Mouse (Mus musculus) heart, postnatal 0 days (tissue): Measurements from ENCODE around the gene Adra1b. TPM values are rescaled to one million over a fixed set of nuclear protein-coding genes. Genes with fewer than 3 reads are reported as not detected.

ENCODE experiments used
- ATAC-seq: fragments of 200-750 bp; cut with Nextera tagmentation; 2 replicates; pipeline ENCODE4 v1.8.0; 2017; ENCODE audit warnings: low read depth, moderate number of reproducible peaks, moderate library complexity; ENCODE audit not compliant: insufficient read depth
- DNase-seq: peaks from one replicate; pipeline ENCODE4 v3.0.0-alpha.2; 2016; ENCODE audit warnings: low spot score
- H3K27ac ChIP-seq: fragments of 300-500 bp; sonication (generic); 2 replicates; pipeline ENCODE4 v1.5.1; 2014; ENCODE audit warnings: low read depth, mild to moderate bottlenecking
- H3K27me3 ChIP-seq: fragments of 300-500 bp; sonication (generic); 2 replicates; pipeline ENCODE4 v1.6.1; 2014; ENCODE audit warnings: low read length, mixed read lengths; ENCODE audit not compliant: control insufficient read depth, insufficient read depth
- H3K36me3 ChIP-seq: fragments of 300-500 bp; sonication (generic); replicated peaks from 2 replicates; pipeline ENCODE4 v1.6.1; 2014; ENCODE audit warnings: low read length, mixed read lengths; ENCODE audit not compliant: control insufficient read depth, insufficient read depth
- H3K4me1 ChIP-seq: fragments of 300-500 bp; sonication (generic); 2 replicates; pipeline ENCODE4 v1.6.1; 2014; ENCODE audit warnings: antibody characterized with exemption; ENCODE audit not compliant: control insufficient read depth, insufficient read depth
- H3K4me2 ChIP-seq: fragments of 300-500 bp; sonication (generic); 2 replicates; pipeline ENCODE4 v1.6.1; 2014; ENCODE audit warnings: low read depth, mild to moderate bottlenecking, low read length, moderate library complexity
- H3K4me3 ChIP-seq: fragments of 300-500 bp; sonication (generic); 2 replicates; pipeline ENCODE4 v1.5.1; 2014; ENCODE audit warnings: low read depth, low read length
- H3K9ac ChIP-seq: fragments of 300-500 bp; sonication (generic); replicated peaks from 2 replicates; pipeline ENCODE4 v1.6.1; 2014; ENCODE audit warnings: low read depth, low read length, mixed read lengths
- H3K9me3 ChIP-seq: fragments of 300-500 bp; sonication (generic); replicated peaks from 2 replicates; pipeline ENCODE4 v1.6.1; 2016; ENCODE audit warnings: low read length; ENCODE audit not compliant: control insufficient read depth
- CTCF ChIP-seq: IDR thresholded peaks from 2 replicates; pipeline ENCODE4 v1.5.1; 2016; ENCODE audit warnings: antibody characterized with exemption, control low read depth, low read depth
- EP300 ChIP-seq: IDR thresholded peaks from 2 replicates; pipeline ENCODE4 v1.6.1; 2016; ENCODE audit warnings: antibody characterized with exemption, low read depth
- WGBS: fragments of 180-500 bp; shearing (Covaris S2); extraction: QIAGEN DNeasy Blood & Tissue Kit; methylation state at CpG from one replicate; pipeline ENCODE4 v1.1.7; 2014; 5-methylcytosine and 5-hydroxymethylcytosine counted together
- polyA plus RNA-seq: library from polyadenylated mRNA; unstranded; fragments of >200 nt; fragmentation: Nextera tagmentation; extraction: Ambion mirVana; gene quantifications from 2 replicates; pipeline ENCODE4 v1.2.1, GENCODE M21; 2015
- total RNA-seq: library from RNA; depleted of rRNA; stranded (reverse); fragments of >200 nt; gene quantifications from 2 replicates; pipeline ENCODE4 v1.2.3, GENCODE M21; 2014; ENCODE audit warnings: low replicate concordance

Gene Adra1b
- total and polyA plus RNA-seq, 2 experiments from 2014 or later: 24.5 to 56.4 TPM

DNA sequence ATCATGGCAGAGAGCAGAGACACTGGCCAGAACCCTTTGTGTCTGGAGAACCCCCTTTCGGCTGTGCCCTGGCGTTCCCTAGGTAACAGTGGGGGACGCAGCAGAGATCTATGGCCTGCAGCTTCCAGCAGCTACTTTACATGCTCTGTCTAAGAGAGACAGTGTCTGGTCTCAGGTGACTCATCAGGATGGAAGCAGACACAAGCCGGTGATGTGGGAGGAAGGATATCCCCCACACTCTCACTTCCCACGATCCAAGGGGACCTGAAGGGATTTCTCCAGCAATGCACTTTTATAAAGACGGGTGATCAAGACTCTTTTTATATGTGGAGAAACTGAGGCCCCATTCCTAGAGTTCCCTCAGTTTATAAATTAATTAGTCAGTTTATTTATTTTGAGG lies 48.0 kb downstream of the Adra1b start:
- Histone ChIP-seq H3K4me1 (no peaks in the 10 kb centered on the region), H3K9ac (no peak overlapping the region), H3K9me3 (no peaks in the 10 kb centered on the region), H3K36me3 (no peaks in the 10 kb centered on the region), H3K4me2 (no peak overlapping the region), H3K27me3 (no peaks in the 10 kb centered on the region), H3K27ac (no peak overlapping the region), H3K4me3 (no peak overlapping the region)
- TF ChIP-seq EP300 (no peak), CTCF (no peak)
- DNase-seq (no peak), ATAC-seq (no peak)
- WGBS: 56% methylated on average over 6 of the region's 6 CpGs

DNA sequence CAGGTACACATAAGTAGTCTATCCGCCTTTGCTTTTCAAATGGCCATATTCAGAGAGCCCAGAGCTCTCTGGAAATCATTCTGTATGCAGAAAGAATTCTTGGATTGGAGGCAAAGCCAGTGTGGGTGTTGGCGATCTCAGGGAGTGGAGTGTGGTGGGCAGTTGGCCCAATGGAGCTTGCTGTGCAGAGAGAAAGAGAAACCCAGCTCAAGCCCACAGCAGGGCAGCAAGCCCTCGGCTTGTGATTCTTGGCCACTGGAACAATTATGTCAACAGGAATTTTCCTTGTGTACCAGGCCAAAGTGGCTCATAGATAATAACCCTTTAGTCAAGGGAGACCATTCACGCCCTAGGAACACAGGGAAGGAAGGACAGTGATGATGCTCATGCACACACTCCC lies 53.0 kb downstream of the Adra1b start:
- no peaks in the 10 kb centered on the region for H3K4me1 ChIP-seq
- DNase-seq: no peak
- no peak overlapping the region for H3K4me2 ChIP-seq
- H3K36me3 ChIP-seq: no peaks in the 10 kb centered on the region
- no peaks in the 10 kb centered on the region for H3K27me3 ChIP-seq
- H3K4me3 ChIP-seq: no peak overlapping the region
- ATAC-seq: no peak
- 67% methylated on average over 4 of the region's 4 CpGs for WGBS
- no peak overlapping the region for H3K9ac ChIP-seq
- TF ChIP-seq EP300: no peak
- no peak for TF ChIP-seq CTCF
- no peaks in the 10 kb centered on the region for H3K9me3 ChIP-seq
- H3K27ac ChIP-seq: no peak overlapping the region

DNA sequence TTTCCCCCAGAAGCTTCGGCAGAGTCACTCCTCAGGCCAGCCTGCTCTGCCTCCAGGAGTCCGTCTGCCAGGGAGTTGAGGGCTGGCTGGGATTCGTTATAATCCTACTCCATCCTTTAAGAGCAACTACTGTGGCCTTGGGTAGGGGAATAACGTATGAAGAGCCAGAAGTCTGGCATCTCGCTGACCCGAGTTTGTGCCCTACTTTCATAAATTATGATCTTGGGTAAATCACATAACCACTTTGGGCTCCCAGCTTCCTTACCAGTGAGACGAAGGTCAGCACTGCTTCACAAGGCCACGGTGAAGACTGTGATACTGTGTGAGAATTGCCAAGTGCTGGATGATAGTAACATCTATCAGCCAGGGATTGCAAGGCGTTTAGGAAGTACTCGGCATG lies 59.4 kb downstream of the Adra1b start:
- ATAC-seq (no peak), DNase-seq (no peak)
- no peak overlapping the region for H3K9ac ChIP-seq
- no peak overlapping the region for H3K4me2 ChIP-seq
- WGBS: 69% methylated on average over 10 of the region's 10 CpGs
- H3K9me3 ChIP-seq: no peaks in the 10 kb centered on the region
- H3K27me3 ChIP-seq: 0 out of 2 replicates have a peak, but pooled peaks cover 3% of the 10 kb centered on the region
- no peaks in the 10 kb centered on the region for H3K36me3 ChIP-seq
- TF ChIP-seq EP300 (no peak), CTCF (no peak)
- no peaks in the 10 kb centered on the region for H3K4me1 ChIP-seq
- no peak overlapping the region for H3K4me3 ChIP-seq
- no peak overlapping the region for H3K27ac ChIP-seq

DNA sequence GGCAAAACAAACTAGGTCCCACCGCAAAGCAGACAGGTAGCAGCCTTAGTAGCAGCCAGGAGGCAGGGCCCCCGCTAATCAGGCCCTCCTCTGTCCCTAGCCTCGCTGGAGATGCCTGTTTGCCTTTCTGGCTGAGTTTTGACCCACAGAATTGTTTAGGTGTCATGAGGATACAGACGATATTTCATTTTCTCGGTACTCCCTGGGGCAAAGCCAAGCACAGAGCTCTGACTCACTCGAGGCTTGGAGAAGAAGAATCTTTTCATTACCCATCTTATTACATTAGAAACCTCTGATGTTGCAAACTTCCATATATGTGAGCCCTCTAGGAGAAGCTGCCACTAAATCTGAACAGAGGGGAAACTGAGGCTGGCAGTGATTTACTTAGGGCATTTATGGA lies 60.5 kb downstream of the Adra1b start:
- TF ChIP-seq CTCF (no peak), EP300 (no peak)
- H3K36me3 ChIP-seq: no peaks in the 10 kb centered on the region

DNA sequence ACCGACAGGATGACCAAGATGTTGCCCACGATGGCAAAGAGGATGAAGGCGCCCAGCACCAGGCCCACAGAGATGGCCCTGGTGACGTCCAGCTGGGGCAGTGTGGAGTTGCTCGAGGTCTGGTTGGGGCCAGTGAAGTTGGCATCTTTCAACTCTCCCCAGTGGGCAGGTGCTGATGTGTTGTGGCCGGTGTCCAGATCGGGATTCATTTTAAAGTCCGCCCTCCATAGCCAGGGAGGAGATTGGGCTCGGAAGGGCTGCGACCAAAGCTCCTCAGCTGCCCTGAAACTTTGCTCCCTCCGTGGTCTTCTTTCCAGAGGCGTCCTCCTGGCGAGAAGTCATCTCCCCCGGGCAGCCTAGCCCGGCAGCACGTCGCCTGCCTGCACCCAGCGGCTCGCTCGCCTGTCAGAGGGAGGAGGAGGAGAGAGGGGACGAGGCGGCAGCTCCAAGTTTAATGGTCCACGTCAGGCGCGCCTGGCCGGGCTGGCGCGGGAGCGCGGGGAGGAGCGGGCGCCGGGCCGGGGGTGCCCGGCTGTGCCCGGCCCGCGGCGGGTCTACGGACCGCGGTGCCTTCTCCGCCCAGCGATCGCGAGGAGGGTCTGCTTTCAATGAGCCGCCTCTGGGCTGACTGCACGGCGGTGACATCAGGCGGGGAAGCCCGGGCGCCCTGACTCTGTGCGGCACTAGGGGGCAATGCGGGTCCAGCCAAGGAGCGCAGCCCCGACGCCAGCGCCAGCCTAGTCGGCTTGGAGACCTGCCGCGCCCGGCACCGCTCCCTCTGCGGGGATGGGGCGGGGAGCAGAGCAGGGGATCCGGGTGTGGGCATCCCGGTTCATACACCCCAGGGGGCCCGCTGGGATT lies 64.9 kb downstream of the Adra1b start:
- H3K27ac ChIP-seq: peak overlapping the region; percentile 74
- peak overlapping the region; percentile 47 for H3K9ac ChIP-seq
- ATAC-seq: peak; percentile 94
- peak overlapping the region; percentile 56 for H3K4me3 ChIP-seq
- H3K36me3 ChIP-seq: no peaks in the 10 kb centered on the region
- H3K4me1 ChIP-seq: 0 out of 2 replicates have a peak, but pooled peaks cover 12% of the 10 kb centered on the region
- H3K27me3 ChIP-seq: 0 out of 2 replicates have a peak, but pooled peaks cover 12% of the 10 kb centered on the region
- peak overlapping the region; percentile 63 for H3K4me2 ChIP-seq
- no peaks in the 10 kb centered on the region for H3K9me3 ChIP-seq
- peak; percentile 86 for DNase-seq
- 4% methylated on average over 68 of the region's 68 CpGs for WGBS
- TF ChIP-seq EP300: no peak
- TF ChIP-seq CTCF: peak; percentile 80

More for the DNA sequence above, 60.5 kb downstream of the Adra1b start:
- DNase-seq (no peak), ATAC-seq (no peak)
- 0 out of 2 replicates have a peak, but pooled peaks cover 1% of the 10 kb centered on the region for H3K4me1 ChIP-seq
- H3K27me3 ChIP-seq: 0 out of 2 replicates have a peak, but pooled peaks cover 8% of the 10 kb centered on the region
- no peak overlapping the region for H3K4me3 ChIP-seq
- H3K9me3 ChIP-seq: no peaks in the 10 kb centered on the region
- 62% methylated on average over 6 of the region's 6 CpGs for WGBS
- no peak overlapping the region for H3K27ac ChIP-seq
- no peak overlapping the region for H3K9ac ChIP-seq
- H3K4me2 ChIP-seq: no peak overlapping the region
